Mouse (Mus musculus) erythroblast, embryonic 14.5 days (primary cell): ENCODE measurements around the gene Asxl2. TPM values are rescaled to one million over a fixed set of nuclear protein-coding genes. Genes with fewer than 3 reads are reported as not detected.

Experiments used
- H3K27me3 ChIP-seq: 2 replicates; pipeline ENCODE4 v1.6.1; 2012; ENCODE audit warnings: inconsistent platforms; ENCODE audit not compliant: control insufficient read depth
- H3K36me3 ChIP-seq: 2 replicates; pipeline ENCODE4 v1.6.1; 2012; ENCODE audit warnings: mild to moderate bottlenecking, inconsistent platforms; ENCODE audit not compliant: control insufficient read depth
- H3K4me1 ChIP-seq: 2 replicates; pipeline ENCODE4 v1.6.1; 2012; ENCODE audit warnings: inconsistent platforms; ENCODE audit not compliant: control insufficient read depth
- H3K4me3 ChIP-seq: replicated peaks from 2 replicates; pipeline ENCODE3; 2012; ENCODE audit warnings: moderate library complexity, mild to moderate bottlenecking, inconsistent platforms
- H3K9me3 ChIP-seq: 2 replicates; pipeline ENCODE4 v1.6.1; 2012; ENCODE audit warnings: low read length, inconsistent platforms, mixed read lengths; ENCODE audit not compliant: control insufficient read depth
- GATA1 ChIP-seq: IDR thresholded peaks from 2 replicates; pipeline ENCODE4 v1.6.1; 2012; ENCODE audit warnings: low read length, inconsistent platforms, mixed read lengths
- TAL1 ChIP-seq: IDR thresholded peaks from 3 replicates; pipeline ENCODE4 v1.6.1; 2012; ENCODE audit warnings: low read length, inconsistent platforms, mixed read lengths
- polyA plus RNA-seq: library from polyadenylated mRNA; stranded (reverse); fragments of >175 nt; gene quantifications from 2 replicates; pipeline ENCODE4 v1.2.3, GENCODE M21; 2012

The Asxl2 gene
- polyA plus RNA-seq, 1 experiment = 1.1 TPM

GRCm38 (mm10) chr12:3550280-3550679 lies 123.6 kb downstream of the Asxl2 start:
- TF ChIP-seq TAL1 = no peak
- no peak for TF ChIP-seq GATA1
- H3K36me3 ChIP-seq = no peaks in the 10 kb centered on the region
- no peaks in the 10 kb centered on the region for H3K27me3 ChIP-seq
- no peaks in the 10 kb centered on the region for H3K9me3 ChIP-seq
- no peak overlapping the region for H3K4me3 ChIP-seq
- no peaks in the 10 kb centered on the region for H3K4me1 ChIP-seq

Other genes with a start within 250 kb of the Asxl2 start
- 7.9 and 8.6 TPM in 2 replicates for gene Rab10, start 116.9 kb upstream of the Asxl2 start, polyA plus RNA-seq
- gene Kif3c, start 61.7 kb upstream of the Asxl2 start, polyA plus RNA-seq = 0.01 TPM in 2 replicates
- gene Dtnb, start 145.5 kb downstream of the Asxl2 start, polyA plus RNA-seq = 33.4 and 39.8 TPM in 2 replicates